In genomic region chr15:68739344-68739743, GRCm38 (mm10) we compare ENCODE assay signal across 17 mouse cellular contexts.
"Had no signal": no experiment of that assay in that cellular context is flagged by ENCODE, and none has a peak within 500 bp of the region (broad histone marks: within the 10 kb centered on the region; RNA-seq: fewer than 3 reads in every experiment).

No protein-coding gene starts in this region.

- DNase-seq: kidney, adult 8-10 months; kidney, postnatal 25 days; lung, adult 2 months; lung, postnatal 4 days; midbrain, embryonic 14.5 days; right cerebral cortex, postnatal 4 days; spleen, adult 18-20 months; thymus, adult 2 months; thymus, postnatal 25 days had no signal

- H3K36me3 ChIP-seq: limb, embryonic 10.5 days; liver, embryonic 15.5 days; midbrain, embryonic 10.5 days; neural tube, embryonic 15.5 days had no signal

- H3K9ac ChIP-seq: liver, embryonic 15.5 days; neural tube, embryonic 15.5 days had no signal

- H3K4me2 ChIP-seq: liver, embryonic 11.5 days; liver, embryonic 15.5 days; neural tube, embryonic 15.5 days had no signal

- H3K27me3 ChIP-seq: liver, embryonic 15.5 days; neural tube, embryonic 15.5 days had no signal

- H3K4me1 ChIP-seq: limb, embryonic 10.5 days; liver, embryonic 15.5 days; midbrain, embryonic 10.5 days; neural tube, embryonic 15.5 days had no signal

- H3K9me3 ChIP-seq: limb, embryonic 10.5 days; liver, embryonic 15.5 days; midbrain, embryonic 10.5 days; neural tube, embryonic 15.5 days had no signal

- ATAC-seq: intestine, embryonic 16.5 days; lung, postnatal 0 days had no signal

- H3K27ac ChIP-seq: limb, embryonic 10.5 days; liver, embryonic 15.5 days; midbrain, embryonic 10.5 days; neural tube, embryonic 15.5 days had no signal

- H3K4me3 ChIP-seq: limb, embryonic 10.5 days; liver, embryonic 15.5 days; midbrain, embryonic 10.5 days; myocyte; neural tube, embryonic 15.5 days had no signal
